Mouse (Mus musculus) hindbrain, embryonic 15.5 days (tissue): ENCODE results near the gene Slc10a7. TPM values are rescaled to one million over a fixed set of nuclear protein-coding genes. Genes with fewer than 3 reads are reported as not detected.

Source experiments
- ATAC-seq: fragments of 200-750 bp; cut with Nextera tagmentation; 2 replicates; pipeline ENCODE4 v1.8.0; 2017; ENCODE audit warnings: low read depth, moderate number of reproducible peaks, moderate TSS enrichment; ENCODE audit not compliant: low FRiP score
- H3K27ac ChIP-seq: fragments of 300-500 bp; sonication (generic); replicated peaks from 2 replicates; pipeline ENCODE4 v1.5.1; 2015; ENCODE audit warnings: mild to moderate bottlenecking, inconsistent platforms
- H3K27me3 ChIP-seq: fragments of 300-500 bp; sonication (generic); 2 replicates; pipeline ENCODE4 v1.6.1; 2015; ENCODE audit warnings: control low read depth, inconsistent platforms
- H3K36me3 ChIP-seq: fragments of 300-500 bp; sonication (generic); 2 replicates; pipeline ENCODE4 v1.6.1; 2015; ENCODE audit warnings: control low read depth, inconsistent platforms
- H3K4me1 ChIP-seq: fragments of 300-500 bp; sonication (generic); replicated peaks from 2 replicates; pipeline ENCODE4 v1.6.1; 2015; ENCODE audit warnings: control low read depth, inconsistent platforms
- H3K4me2 ChIP-seq: fragments of 300-500 bp; sonication (generic); 2 replicates; pipeline ENCODE4 v1.6.1; 2015; ENCODE audit warnings: moderate library complexity, mild to moderate bottlenecking, inconsistent platforms
- H3K4me3 ChIP-seq: fragments of 300-500 bp; sonication (generic); 2 replicates; pipeline ENCODE4 v1.5.1; 2015; ENCODE audit warnings: mild to moderate bottlenecking, inconsistent platforms
- H3K9ac ChIP-seq: fragments of 300-500 bp; sonication (generic); 2 replicates; pipeline ENCODE4 v1.6.1; 2015; ENCODE audit warnings: inconsistent platforms
- H3K9me3 ChIP-seq: fragments of 300-500 bp; sonication (generic); 2 replicates; pipeline ENCODE4 v1.6.1; 2016; ENCODE audit warnings: control low read depth, inconsistent platforms
- WGBS: fragments of 180-500 bp; shearing (Covaris S2); methylation state at CpG from one replicate; pipeline ENCODE4 v1.1.7; 2015; 5-methylcytosine and 5-hydroxymethylcytosine counted together
- polyA plus RNA-seq: library from polyadenylated mRNA; unstranded; fragments of >200 nt; fragmentation: Nextera tagmentation; extraction: Ambion mirVana; gene quantifications from 2 replicates; pipeline ENCODE4 v1.2.1, GENCODE M21; 2015

Gene Slc10a7
- polyA plus RNA-seq, 1 experiment from 2014 or later: 11.9 TPM

GRCm38 (mm10) chr8:78749861-78750825 is 241.0 kb downstream of the Slc10a7 start:
- ATAC-seq: no peak
- no peaks in the 10 kb centered on the region for H3K27me3 ChIP-seq
- H3K36me3 ChIP-seq: no peaks in the 10 kb centered on the region
- no peaks in the 10 kb centered on the region for H3K9me3 ChIP-seq
- H3K4me1 ChIP-seq: no peaks in the 10 kb centered on the region
- WGBS: 87% methylated on average over 8 of the region's 8 CpGs
- H3K27ac ChIP-seq: no peak overlapping the region
- no peak overlapping the region for H3K4me2 ChIP-seq
- H3K4me3 ChIP-seq: no peak overlapping the region
- no peak overlapping the region for H3K9ac ChIP-seq

- Histone ChIP-seq H3K9me3 (no peaks in the 10 kb centered on the region), H3K27me3 (no peaks in the 10 kb centered on the region), H3K4me2 (no peak overlapping the region), H3K4me1 (no peaks in the 10 kb centered on the region), H3K27ac (no peak overlapping the region), H3K4me3 (no peak overlapping the region), H3K9ac (no peak overlapping the region), H3K36me3 (no peaks in the 10 kb centered on the region)
- 95% methylated on average over 6 of the region's 6 CpGs for WGBS
- ATAC-seq: no peak
Observed at GRCm38 (mm10) chr8:78751151-78751550, 242.0 kb downstream of the Slc10a7 start.

- Histone ChIP-seq H3K36me3 (no peaks in the 10 kb centered on the region), H3K9me3 (no peaks in the 10 kb centered on the region), H3K27ac (no peak overlapping the region), H3K4me1 (no peaks in the 10 kb centered on the region), H3K4me3 (no peak overlapping the region), H3K4me2 (no peak overlapping the region), H3K9ac (no peak overlapping the region), H3K27me3 (no peaks in the 10 kb centered on the region)
- WGBS: 91% methylated on average over 4 of the region's 4 CpGs
- no peak for ATAC-seq
Observed at GRCm38 (mm10) chr8:78754986-78755385, 245.8 kb downstream of the Slc10a7 start.

- Histone ChIP-seq H3K4me3 (no peak overlapping the region), H3K36me3 (no peaks in the 10 kb centered on the region), H3K27ac (no peak overlapping the region), H3K4me1 (no peaks in the 10 kb centered on the region), H3K27me3 (no peaks in the 10 kb centered on the region), H3K9me3 (no peaks in the 10 kb centered on the region), H3K4me2 (no peak overlapping the region), H3K9ac (no peak overlapping the region)
- ATAC-seq: no peak
Observed at GRCm38 (mm10) chr8:78759139-78759538, 250.0 kb downstream of the Slc10a7 start.

- H3K9ac ChIP-seq: no peak overlapping the region
- no peak for ATAC-seq
- no peaks in the 10 kb centered on the region for H3K9me3 ChIP-seq
Observed at GRCm38 (mm10) chr8:78764976-78765375, 255.8 kb downstream of the Slc10a7 start.

GRCm38 (mm10) chr8:78765556-78765955 is 256.4 kb downstream of the Slc10a7 start:
- WGBS: 92% methylated on average over 1 of the region's 1 CpGs
- Histone ChIP-seq H3K27me3 (no peaks in the 10 kb centered on the region), H3K27ac (no peak overlapping the region), H3K4me2 (no peak overlapping the region), H3K4me3 (no peak overlapping the region), H3K9ac (no peak overlapping the region), H3K4me1 (no peaks in the 10 kb centered on the region), H3K9me3 (no peaks in the 10 kb centered on the region), H3K36me3 (no peaks in the 10 kb centered on the region)
- no peak for ATAC-seq

More at GRCm38 (mm10) chr8:78764976-78765375, 255.8 kb downstream of the Slc10a7 start:
- H3K27ac ChIP-seq: no peak overlapping the region
- no peaks in the 10 kb centered on the region for H3K36me3 ChIP-seq
- no peak overlapping the region for H3K4me3 ChIP-seq
- no peaks in the 10 kb centered on the region for H3K4me1 ChIP-seq
- no peaks in the 10 kb centered on the region for H3K27me3 ChIP-seq
- no peak overlapping the region for H3K4me2 ChIP-seq

- 94% methylated on average over 3 of the region's 3 CpGs for WGBS
- no peak overlapping the region for H3K4me2 ChIP-seq
- no peaks in the 10 kb centered on the region for H3K36me3 ChIP-seq
Observed at GRCm38 (mm10) chr8:78770584-78770983, 261.4 kb downstream of the Slc10a7 start.

GRCm38 (mm10) chr8:78771256-78771655 is 262.1 kb downstream of the Slc10a7 start:
- no peaks in the 10 kb centered on the region for H3K4me1 ChIP-seq
- no peaks in the 10 kb centered on the region for H3K27me3 ChIP-seq
- no peak overlapping the region for H3K4me3 ChIP-seq
- 80% methylated on average over 7 of the region's 7 CpGs for WGBS
- no peak overlapping the region for H3K9ac ChIP-seq
- no peaks in the 10 kb centered on the region for H3K9me3 ChIP-seq
- no peak overlapping the region for H3K4me2 ChIP-seq
- ATAC-seq: no peak
- no peaks in the 10 kb centered on the region for H3K36me3 ChIP-seq
- H3K27ac ChIP-seq: no peak overlapping the region

More at GRCm38 (mm10) chr8:78770584-78770983, 261.4 kb downstream of the Slc10a7 start:
- Histone ChIP-seq H3K27ac (no peak overlapping the region), H3K4me1 (no peaks in the 10 kb centered on the region), H3K4me3 (no peak overlapping the region), H3K9me3 (no peaks in the 10 kb centered on the region), H3K9ac (no peak overlapping the region), H3K27me3 (no peaks in the 10 kb centered on the region)
- ATAC-seq: no peak

GRCm38 (mm10) chr8:78776816-78777215 is 267.7 kb downstream of the Slc10a7 start:
- 94% methylated on average over 9 of the region's 9 CpGs for WGBS
- Histone ChIP-seq H3K9ac (no peak overlapping the region), H3K27me3 (no peaks in the 10 kb centered on the region), H3K4me3 (no peak overlapping the region), H3K36me3 (no peaks in the 10 kb centered on the region), H3K9me3 (no peaks in the 10 kb centered on the region), H3K4me1 (no peaks in the 10 kb centered on the region), H3K27ac (no peak overlapping the region), H3K4me2 (no peak overlapping the region)
- ATAC-seq: no peak

Other genes starting within 250 kb of the Slc10a7 start
- 4.8 and 6.8 TPM in 2 replicates for gene Pou4f2, start 72.7 kb upstream of the Slc10a7 start, polyA plus RNA-seq
- gene Rbmxl1, start 448 bp upstream of the Slc10a7 start, polyA plus RNA-seq: 188 and 199 TPM in 2 replicates